Mouse (Mus musculus) neutrophil, adult 5-6 weeks (primary cell): ENCODE results near the gene Vmn1r88. TPM values are rescaled to one million over a fixed set of nuclear protein-coding genes. Genes with fewer than 3 reads are reported as not detected.

Experiments
- ATAC-seq: fragments of 151-379, 151-347 bp; 2 replicates; pipeline ENCODE4 v1.8.0; 2017; ENCODE audit warnings: mild to moderate bottlenecking, moderate TSS enrichment; ENCODE audit not compliant: insufficient number of reproducible peaks, poor library complexity, low FRiP score, severe bottlenecking; ENCODE audit errors: extremely low read depth
- total RNA-seq: library from RNA; stranded (forward); fragments of 200-1000 nt; gene quantifications from 2 replicates; pipeline ENCODE4 v1.2.3, GENCODE M21; 2017

Vmn1r88 gene
- 0.58 TPM in 1 of 2 replicates, not detected in the other for total RNA-seq

DNA sequence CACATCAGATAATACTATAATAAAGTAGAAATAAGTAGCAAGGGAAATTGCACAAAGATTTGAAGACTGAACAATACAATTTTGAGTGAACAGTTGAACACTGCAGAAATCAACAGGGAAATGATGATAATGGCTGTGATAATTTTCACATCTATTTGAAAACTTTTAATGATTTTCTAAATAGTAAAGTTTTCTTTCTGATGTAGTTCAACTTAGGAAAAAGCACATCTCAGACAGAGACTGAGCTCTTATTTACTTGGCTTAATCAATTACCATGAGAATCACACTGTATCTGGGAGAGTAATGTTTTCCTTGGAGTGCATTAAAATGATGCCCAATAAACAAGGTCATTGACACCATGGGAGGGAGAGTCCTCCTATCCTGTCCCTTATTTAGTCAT lies at the start of gene Vmn1r88:
Vmn1r88 (plus strand) TSS at position 301 of the 400 bp plus-strand sequence.
- ATAC-seq: no peak

DNA sequence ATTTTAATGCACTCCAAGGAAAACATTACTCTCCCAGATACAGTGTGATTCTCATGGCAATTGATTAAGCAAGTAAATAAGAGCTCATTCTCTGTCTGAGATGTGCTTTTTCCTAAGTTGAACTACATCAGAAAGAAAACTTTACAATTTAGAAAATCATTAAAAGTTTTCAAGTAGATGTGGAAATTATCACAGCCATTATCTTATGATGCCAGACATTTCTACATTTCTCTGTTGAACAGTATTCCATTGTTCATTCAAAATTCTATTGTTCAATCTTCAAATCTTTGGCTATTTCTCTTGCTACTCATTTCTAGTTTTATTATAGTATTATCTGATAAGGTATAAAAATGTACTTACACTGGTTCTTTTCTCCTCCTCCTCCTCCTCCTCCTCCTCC lies 39.6 kb upstream of the Vmn1r88 start, which contains the start of gene Vmn1r86:
Vmn1r86 (minus strand) TSS at position 101 of the 400 bp plus-strand sequence.
- no peak for ATAC-seq

DNA sequence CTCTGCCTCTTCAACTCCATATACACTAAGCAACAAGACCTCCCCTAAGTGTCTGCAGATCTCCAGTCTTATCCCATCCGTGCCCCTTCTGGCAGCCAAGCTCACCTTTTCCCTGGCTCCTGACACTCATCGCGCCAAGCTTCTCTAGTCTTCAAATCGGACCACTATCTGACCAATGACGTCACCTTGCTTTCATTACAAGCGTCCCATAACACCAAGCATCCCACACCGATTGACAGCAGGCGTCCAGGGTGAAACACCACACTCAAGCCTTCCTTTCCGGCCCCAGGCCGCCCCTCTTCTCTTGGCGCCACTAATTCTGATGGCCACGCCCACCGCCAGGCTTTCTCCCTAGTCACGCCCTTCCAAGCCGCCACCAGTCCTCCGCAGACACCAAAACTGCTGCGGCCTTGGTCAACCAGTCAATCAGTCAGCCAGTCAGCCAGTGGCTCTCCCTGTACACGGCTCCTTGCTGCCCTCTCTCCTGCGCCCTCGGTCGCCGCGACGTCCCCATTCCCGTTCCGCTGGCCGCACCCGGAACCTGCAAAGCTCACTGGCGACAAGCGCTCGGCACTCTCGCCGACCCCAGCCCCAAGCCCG lies 35.7 kb upstream of the Vmn1r88 start:
- ATAC-seq: peak; percentile 46; the same call in 1 of the 2 replicates

DNA sequence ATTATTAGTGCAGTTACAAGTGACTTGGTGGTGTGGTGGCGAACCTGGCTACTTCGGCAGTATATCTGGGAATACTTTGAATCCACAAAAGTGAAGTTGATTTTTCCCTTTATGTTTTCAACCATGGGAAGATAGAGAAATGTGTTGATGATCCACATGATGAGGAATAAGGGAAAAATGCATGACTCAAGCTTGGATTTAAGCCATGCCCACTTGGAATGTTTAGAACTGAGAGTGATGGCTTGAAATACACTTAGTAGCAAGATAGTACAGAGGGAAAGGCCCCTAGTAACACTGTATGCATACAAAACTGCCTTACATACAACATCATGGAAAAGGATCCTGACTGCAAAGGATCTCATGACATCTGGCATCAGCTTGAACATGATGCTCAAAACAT lies 27.5 kb upstream of the Vmn1r88 start:
- ATAC-seq: no peak

DNA sequence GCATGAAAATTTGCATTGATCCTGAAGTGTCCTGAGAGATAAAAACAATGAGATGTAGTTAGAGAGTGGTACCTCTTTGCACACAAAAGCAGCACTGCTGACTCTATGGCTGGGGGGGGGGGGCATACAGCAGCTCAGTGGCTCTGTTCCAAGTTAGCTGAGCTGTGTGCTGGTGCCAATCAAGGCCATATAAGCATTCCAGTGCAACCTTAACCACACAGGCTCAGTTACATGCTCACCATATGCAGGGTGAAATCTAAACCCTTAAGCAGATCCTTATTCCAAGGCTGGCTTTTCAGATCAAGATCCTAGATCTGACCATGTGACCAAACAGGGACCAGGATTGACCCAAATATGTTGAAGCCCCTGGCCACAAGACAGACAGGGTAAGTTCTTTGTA lies 22.0 kb upstream of the Vmn1r88 start:
- no peak for ATAC-seq

DNA sequence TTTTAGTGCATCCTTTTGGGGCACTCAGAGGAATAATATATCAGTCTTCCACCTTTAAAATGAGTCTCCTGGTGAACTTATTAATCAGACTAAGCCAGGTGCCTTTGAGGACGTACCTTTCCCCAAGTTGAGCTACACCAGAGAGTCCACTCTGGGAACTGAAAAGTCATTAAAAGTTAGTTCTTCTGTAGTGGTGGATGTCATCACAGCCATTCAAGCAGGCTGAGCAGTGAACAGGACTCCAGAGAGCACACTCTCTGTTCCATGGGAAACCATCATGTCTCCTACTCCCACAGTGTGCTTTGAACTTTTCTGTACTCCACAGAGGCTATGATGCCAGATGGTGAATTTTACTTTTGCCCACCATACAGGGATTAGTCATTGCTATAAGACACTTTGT lies 19.3 kb upstream of the Vmn1r88 start, which contains the start of gene Vmn1r87:
Vmn1r87 (minus strand) TSS at position 101 of the 400 bp plus-strand sequence.
- ATAC-seq: no peak

DNA sequence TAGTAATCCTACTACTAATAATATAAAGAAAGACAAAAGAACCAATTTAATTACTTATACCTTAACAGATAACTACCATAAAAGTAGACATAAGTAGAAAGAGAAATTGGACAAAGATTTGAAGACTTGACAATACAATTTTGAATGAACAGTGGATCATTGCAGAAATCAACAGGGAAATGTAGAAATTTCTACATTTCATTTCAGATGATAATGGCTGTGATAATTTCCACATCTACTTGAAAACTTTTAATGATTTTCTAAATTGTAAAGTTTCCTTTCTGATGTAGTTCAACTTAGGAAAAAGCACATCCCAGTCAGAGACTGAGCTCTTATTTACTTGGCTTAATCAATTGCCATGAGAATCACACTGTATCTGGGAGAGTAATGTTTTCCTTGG lies 53.4 kb downstream of the Vmn1r88 start, which contains the start of gene Vmn1r89:
Vmn1r89 (plus strand) TSS at position 301 of the 400 bp plus-strand sequence.
- ATAC-seq: no peak

Other genes with a start within 250 kb of the Vmn1r88 start
- gene Rps5, start 237.3 kb upstream of the Vmn1r88 start, total RNA-seq: 425 and 483 TPM in 2 replicates
- 1.2 and 1.7 TPM in 2 replicates for gene Rnf225, start 232.2 kb upstream of the Vmn1r88 start, total RNA-seq
- gene Zfp324, start 193.7 kb upstream of the Vmn1r88 start, total RNA-seq: 5.0 and 5.5 TPM in 2 replicates
- 5.1 and 7.4 TPM in 2 replicates for gene Zfp446, start 181.7 kb upstream of the Vmn1r88 start, total RNA-seq
- 0.81 TPM in 1 of 2 replicates, not detected in the other for gene Slc27a5, start 161.4 kb upstream of the Vmn1r88 start, total RNA-seq
- gene Trim28, start 160.5 kb upstream of the Vmn1r88 start, total RNA-seq: 194 and 199 TPM in 2 replicates
- 1.1 and 3.6 TPM in 2 replicates for gene Zbtb45, start 149.5 kb upstream of the Vmn1r88 start, total RNA-seq
- gene Chmp2a, start 124.8 kb upstream of the Vmn1r88 start, total RNA-seq: 199 and 209 TPM in 2 replicates
- gene Ube2m, start 121.3 kb upstream of the Vmn1r88 start, total RNA-seq: 75.1 and 83.5 TPM in 2 replicates
- 0.70 and 1.1 TPM in 2 replicates for gene Mzf1, start 104.8 kb upstream of the Vmn1r88 start, total RNA-seq
- gene Vmn1r85, start 64.4 kb upstream of the Vmn1r88 start, total RNA-seq: not detected in 2 replicates
- gene Vmn1r86, start 39.7 kb upstream of the Vmn1r88 start, total RNA-seq: not detected in 2 replicates
- not detected in 2 replicates for gene Vmn1r87, start 19.4 kb upstream of the Vmn1r88 start, total RNA-seq
- gene Vmn1r89, start 53.5 kb downstream of the Vmn1r88 start, total RNA-seq: not detected in 2 replicates
- gene Lig1, start 117.7 kb downstream of the Vmn1r88 start, total RNA-seq: 8.5 and 8.6 TPM in 2 replicates
- gene Zswim9, start 119.2 kb downstream of the Vmn1r88 start, total RNA-seq: 7.2 and 8.2 TPM in 2 replicates
- 0.23 and 0.37 TPM in 2 replicates for gene Pla2g4c, start 165.1 kb downstream of the Vmn1r88 start, total RNA-seq
- gene Cabp5, start 238.6 kb downstream of the Vmn1r88 start, total RNA-seq: not detected in 2 replicates